Mouse (Mus musculus): ENCODE results near the gene Gli3. TPM values are rescaled to one million over a fixed set of nuclear protein-coding genes. Genes with fewer than 3 reads are reported as not detected.

The Gli3 gene
- total RNA-seq (2021): 1 to 10 TPM; 1.9 to 2.0 TPM

DNA sequence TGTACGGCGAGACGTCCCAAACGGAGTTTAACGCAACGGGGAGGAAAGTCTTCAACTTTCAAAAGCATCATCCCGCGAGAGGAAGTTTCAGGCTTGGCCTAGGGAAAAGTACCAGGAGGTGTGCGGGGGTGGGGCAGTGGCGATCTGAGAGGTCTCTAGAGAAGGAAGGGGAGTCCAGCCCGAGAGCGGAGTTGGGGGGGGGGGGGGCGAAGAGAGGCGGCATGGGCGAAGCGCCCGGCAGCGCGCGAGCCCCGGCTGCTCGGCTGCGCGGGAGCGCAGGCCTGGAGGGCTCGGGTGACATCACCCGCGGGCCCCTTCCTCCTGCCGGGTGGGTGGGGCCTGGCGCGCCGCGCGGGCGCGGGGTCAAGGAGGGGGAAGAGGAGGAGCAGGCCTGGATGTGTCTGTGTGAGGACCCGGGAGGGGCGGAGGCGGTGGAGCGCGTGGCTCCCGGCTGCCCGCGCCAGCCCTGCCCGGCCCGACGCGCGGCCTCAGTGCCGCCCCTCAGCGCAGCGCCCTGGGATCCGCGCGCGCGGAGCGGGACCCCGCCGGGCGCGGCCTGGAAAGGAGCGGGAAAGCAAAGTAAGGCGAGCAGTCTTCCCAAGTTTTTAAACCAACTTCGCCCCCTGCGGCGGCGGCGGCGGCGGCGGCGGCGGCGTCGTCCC is at the start of gene Gli3:
TSS of gene Gli3 (plus strand) at position 406 of the 662 bp plus-strand sequence.
- DNase-seq (ENCODE audit: low spot score): peak; percentile 68
- intact Hi-C loops (cut with DNase I): no loop called here

DNA sequence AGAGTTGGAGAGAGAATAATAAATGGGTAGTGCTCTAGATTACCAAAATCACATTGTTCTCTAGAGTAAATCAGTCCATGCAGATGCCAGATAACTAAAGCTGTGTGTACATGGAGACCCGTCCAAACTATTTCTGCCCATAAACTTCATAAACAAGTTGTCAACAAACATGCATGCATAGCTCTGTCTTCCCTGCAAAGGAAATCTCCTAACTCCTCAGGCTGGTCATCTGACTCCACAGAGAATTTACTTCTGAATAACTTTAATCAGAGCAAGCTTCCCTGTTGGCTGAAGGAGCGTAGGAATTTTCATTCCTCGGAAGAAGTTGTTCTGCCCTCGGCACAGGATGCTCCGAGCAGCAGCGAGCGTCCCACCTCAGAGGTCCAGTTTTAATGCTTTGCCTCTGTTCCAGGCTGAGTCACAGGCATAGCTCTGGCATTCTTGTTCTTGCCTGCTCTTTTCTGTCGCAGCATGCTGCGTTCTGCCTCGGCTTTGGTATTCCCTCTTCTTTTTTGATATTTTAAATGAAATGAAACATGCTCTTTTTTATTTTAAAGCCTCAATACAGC is 41.8 kb upstream of the Gli3 start:
- DNase-seq (ENCODE audit: low spot score): no peak

DNA sequence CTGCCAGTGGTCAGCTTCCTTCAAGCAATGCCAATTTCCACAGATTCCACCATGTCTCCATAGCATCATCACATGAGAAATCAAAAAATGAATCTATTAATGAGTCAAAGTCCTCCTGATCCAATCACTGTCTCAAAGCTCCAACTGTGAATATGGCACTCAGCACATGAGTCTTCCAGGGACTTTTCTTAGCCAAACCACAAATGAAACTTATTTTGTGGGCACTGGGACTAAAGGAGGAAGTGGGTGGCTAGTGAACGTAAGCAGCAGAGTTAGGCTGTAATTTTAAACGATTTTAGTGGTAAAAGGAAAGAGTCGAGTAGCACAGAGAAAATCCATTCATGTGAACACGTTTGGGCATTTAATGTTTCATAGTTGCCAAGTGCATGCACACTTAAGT is 21.0 kb upstream of the Gli3 start:
- no peak for DNase-seq (ENCODE audit: low spot score)
- intact Hi-C loops (cut with DNase I): no loop called here

More for the DNA sequence above, 41.8 kb upstream of the Gli3 start:
- intact Hi-C loops (cut with DNase I): no loop called here

DNA sequence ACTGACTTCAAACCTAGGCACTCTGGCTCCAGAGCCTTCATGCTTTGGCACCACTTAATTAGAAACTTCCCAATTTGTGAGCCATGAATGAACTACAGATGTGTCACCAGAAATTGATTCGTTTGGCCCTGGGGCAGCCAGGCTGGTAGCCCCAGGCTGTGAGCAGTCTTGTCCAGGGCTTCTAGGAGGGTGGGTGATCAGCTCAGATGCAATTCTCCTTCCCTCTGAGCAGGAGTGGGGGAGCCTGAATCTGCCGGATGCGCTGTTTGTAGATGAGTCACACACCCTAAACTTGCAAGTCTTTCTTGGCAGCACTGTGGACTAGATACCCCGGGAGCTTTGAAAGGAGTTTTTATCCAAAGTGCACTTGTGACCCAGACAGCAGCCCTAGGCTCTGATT is 18.7 kb upstream of the Gli3 start:
- intact Hi-C loops (cut with DNase I): no loop called here
- no peak for DNase-seq (ENCODE audit: low spot score)

DNA sequence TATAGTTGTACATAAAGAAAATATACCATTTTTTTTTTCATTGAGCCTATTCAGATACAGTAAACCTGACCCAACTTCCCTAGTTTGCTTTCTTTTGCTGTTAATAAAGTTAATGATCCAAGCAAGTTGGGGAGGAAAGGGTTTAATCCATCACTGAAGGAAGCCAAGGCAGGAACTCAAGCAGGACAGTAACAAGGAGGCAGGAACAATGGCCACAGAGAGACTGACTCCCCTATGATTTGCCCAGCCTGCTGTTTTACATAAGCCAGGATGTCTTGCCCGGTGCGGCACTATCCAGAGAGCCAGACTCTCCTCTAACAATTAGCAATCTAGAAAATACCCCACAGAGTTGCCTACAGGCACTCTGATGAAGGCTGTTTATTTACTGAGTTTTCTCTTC is 17.4 kb upstream of the Gli3 start:
- intact Hi-C loops (cut with DNase I): no loop called here
- no peak for DNase-seq (ENCODE audit: low spot score)

DNA sequence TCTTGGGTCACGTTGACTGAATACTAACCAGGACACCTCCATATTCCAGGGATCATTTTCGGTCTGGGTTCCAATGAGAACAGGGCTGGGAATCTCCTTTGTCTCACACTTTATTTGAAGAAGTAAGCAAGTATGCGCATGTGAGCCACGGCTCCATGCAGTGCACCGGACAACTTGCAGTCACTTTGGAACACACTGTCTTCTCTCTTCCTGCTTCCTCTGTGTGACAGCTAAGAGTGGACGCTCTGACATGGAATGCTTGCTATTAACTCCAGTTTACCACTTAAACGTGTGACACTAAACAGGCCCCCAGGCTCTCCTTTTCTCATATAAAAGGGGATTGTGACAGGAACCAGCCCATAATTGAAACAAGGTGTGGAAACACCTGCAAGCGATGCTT is 17.0 kb upstream of the Gli3 start:
- no peak for DNase-seq (ENCODE audit: low spot score)
- intact Hi-C loops (cut with DNase I): no loop called here

DNA sequence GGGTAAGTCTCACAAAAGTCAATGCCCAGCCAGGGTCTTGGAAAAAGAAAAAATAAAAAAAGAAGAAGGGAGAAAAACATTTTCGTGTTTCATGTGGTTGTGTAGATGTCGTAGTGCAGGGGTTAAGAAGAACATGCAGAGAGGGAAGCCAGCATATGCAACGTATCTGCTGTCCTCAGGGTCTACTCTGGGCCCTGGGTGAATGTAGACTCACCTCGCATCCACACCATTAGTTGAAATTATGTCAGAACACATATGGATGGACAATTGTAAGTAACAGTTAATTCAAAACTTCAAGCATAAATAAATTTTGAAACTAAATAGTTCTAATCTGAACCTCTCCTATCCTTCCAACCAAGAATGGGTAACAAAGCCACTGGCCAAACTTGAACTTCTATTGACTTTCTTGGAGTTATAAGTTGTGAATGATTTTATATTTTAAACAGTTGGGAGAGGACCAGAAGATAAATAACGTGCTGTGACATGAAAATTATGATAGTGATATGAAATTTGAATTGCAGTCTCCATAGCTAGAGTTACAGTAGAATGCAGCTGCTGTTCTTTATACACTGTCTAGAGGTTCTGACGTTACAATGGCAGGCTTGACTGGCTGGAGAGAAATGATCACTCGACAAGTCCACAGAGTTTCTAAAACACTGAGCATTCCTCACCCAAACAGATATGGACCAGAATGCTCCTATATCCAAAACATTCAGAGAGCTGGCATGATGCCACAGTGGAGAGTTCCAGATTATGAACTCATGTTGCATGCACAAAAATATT is 16.1 kb upstream of the Gli3 start:
- intact Hi-C loops (cut with DNase I): no loop called here
- DNase-seq (ENCODE audit: low spot score): no peak

DNA sequence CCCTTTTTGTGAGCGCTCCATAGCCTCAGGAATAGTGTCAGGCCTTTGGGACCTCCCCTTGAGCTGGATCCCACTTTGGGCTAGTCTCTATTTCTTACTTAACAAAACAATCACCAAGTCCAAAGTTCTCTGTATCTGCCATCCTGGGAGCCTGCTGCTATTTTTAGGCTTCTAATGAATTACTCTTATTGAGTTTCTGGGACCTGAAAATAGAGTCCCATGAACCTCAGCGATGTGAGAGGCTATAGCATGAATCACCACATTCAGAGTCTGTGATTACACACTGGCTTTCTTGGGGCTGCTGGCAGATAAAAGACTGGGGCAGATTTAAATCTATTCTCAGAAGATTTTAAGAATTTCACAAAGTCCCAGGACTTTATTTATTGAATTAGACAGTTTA is 12.1 kb upstream of the Gli3 start:
- DNase-seq (ENCODE audit: low spot score): no peak
- intact Hi-C loops (cut with DNase I): no loop called here

DNA sequence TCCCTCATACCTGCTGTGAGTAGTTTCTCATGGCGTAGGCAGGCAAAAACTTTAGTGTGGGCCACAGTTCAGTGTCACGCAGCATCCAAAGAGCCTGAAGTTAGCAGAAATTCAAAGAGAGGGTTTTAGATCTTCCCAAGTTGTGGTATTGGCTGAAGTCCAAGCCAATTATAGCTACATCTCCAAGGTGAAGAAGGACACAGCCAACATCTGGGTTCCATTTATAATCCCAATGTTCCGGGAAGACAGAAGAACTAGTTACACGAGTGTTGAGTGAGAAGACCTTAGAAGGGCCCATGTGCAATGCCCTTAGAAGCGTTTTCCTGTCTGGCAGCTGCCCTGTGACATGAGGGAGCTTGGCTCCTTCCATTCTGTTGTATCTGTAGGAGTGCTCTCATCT is 5.2 kb upstream of the Gli3 start:
- DNase-seq (ENCODE audit: low spot score): no peak
- intact Hi-C loops (cut with DNase I): no loop called here

DNA sequence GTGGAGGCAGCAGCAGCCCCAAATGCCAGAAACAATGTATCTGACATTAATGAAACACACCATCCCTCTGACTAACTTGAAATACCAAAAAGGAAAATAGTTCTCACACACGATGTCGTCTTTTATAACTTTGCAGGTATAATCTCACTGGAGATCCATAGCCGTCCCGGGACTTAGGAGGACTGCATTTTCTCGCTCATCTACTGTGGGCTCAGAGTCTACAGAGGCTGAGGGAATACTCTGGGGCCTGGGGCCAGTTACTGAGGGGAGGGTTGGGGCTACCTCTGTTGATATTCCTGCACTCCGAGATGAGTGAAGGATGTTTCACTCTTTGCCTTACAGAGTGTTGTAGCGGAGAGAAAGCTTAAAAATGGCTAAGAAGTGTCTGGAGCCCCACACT is 1.1 kb upstream of the Gli3 start:
- no peak for DNase-seq (ENCODE audit: low spot score)
- intact Hi-C loops (cut with DNase I): no loop called here

DNA sequence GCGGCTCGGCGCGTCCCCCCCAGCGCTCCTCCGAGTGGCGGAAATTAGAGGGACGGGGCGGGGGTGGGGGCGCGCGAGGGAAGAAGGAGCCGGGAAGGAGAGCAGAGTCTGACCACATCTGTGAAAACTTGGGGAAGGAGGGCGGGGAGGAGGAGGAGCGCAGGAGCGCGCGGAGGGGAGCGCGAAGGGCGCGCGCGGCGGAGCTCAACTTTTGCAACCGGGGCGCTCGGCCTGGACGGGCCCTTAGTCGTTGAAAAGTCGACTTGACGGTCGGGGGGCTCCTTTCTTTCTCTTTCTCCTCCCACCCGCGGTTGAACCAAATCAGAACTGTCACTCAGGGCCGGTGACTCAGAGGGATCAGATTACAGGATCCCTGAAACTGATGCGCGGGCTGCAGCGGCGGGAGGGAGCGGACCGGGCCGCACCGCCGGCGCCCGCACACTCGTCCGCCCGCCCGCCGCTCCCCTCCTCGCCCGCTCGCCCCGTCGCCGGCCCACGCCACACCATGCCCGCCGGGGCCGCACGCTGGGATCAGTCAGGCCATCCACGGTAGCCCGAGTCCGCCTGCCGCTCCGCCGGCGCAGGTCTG is 551 bp downstream of the Gli3 start:
- intact Hi-C loops (cut with DNase I): no loop called here

DNA sequence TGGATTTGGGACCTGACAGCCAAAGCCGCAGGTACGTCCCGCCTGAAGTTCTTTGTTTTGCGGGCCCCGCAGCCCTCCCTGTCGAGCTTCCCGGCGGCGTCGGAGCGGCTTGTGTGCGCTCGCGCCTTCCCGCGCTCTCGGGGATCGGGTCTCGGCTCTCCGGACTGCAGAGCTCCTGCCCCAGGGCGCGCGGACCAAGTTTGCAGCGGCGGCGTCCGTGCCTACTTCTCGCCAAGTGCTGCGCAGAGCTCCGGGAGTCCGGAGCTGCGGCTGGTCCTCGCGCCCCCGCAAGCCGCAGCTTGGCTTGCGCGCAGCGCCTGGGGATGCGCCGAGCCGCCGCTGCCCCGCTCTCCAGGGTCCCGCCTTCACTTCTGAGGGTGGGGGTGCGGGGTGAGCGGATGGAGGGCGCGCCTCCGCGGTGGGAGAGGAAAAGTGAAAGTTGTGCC is 1.1 kb downstream of the Gli3 start:
- intact Hi-C loops (cut with DNase I): no loop called here
- peak; percentile 28 for DNase-seq (ENCODE audit: low spot score)

More for the DNA sequence above, 551 bp downstream of the Gli3 start:
- DNase-seq (ENCODE audit: low spot score): peak; percentile 28

DNA sequence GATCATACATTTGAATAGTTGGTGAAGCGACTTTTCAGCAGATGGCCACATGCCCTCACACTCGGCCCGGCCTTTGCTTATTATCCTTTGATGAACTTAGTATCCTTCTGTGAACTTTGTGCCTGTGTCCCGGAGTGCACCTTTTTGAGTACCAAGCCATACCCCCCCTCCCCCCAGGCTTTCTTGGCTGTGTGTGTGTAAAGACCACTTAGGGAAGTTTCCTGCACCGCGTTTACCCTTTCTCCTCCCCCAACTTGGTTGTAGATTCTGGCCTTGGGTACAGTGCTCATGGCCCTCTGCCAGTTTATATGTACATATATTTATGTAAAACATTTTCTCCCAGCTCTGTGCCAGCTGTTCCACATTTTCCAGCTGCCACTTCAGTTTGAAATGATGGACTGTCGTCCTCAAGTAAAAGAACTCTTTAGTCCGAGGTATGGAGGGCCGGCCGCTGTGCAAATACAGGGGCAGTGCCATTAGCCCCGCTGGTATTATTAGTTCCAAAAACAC is 1.8 kb downstream of the Gli3 start:
- intact Hi-C loops (cut with DNase I): no loop called here
- DNase-seq (ENCODE audit: low spot score): no peak

DNA sequence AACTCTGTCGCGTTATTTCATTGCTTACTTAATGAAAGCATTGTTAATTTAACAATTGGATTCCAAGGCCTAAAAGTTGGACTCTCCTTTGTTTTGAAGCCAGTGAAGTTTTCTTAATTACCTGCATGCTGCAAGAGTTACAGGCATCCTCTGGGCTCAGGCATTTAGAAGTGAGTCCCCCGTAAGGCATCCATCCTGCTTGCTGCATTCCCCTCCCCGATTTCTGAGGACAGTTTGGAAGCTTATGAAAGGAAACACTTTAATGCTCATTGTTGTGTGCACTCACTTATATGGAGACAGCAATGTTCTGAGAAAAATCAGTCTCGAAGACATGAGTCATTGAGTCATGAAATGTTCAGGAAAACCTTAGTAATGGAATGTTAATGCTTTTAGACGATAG is 3.5 kb downstream of the Gli3 start:
- no peak for DNase-seq (ENCODE audit: low spot score)
- intact Hi-C loops (cut with DNase I): no loop called here

DNA sequence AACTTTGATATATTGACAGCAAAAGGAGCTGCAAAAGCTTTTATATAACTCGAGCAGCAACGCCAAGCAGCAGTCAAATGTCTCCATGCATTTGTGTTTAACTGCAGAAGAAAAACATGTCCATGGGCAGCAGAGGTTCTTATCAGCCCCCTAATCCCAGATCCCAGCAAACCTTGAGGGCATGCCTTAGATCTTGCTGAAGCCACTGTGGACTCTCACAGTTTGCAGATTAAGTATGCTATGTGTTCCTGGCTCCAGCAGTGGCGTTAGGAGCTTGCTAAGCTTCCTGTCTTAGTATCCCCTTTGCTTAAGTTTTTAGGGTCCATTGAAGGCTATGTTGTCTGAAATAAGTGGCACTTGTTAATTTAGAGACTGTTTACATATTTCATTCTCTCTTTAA is 4.4 kb downstream of the Gli3 start:
- DNase-seq (ENCODE audit: low spot score): no peak
- intact Hi-C loops (cut with DNase I): no loop called here

DNA sequence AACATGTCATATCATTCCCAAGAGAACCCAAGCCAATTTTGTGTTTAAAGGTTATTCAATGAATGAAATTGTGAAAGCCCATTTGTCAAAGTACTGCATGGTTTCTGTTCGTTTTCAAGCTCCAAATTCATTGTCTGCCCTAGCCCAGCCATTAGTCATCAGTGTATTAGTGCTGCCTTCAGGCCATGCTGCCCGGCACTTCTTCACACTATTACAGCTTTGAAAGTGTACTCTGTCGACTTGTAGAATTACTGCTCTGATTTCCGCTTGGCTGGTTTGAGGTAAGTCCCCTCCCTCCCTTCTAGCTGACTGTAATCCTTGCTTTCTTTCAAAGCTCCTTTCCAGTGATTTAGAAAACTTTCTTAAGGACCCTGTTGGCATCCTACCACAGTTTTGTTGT is 5.4 kb downstream of the Gli3 start:
- DNase-seq (ENCODE audit: low spot score): no peak
- intact Hi-C loops (cut with DNase I): no loop called here

DNA sequence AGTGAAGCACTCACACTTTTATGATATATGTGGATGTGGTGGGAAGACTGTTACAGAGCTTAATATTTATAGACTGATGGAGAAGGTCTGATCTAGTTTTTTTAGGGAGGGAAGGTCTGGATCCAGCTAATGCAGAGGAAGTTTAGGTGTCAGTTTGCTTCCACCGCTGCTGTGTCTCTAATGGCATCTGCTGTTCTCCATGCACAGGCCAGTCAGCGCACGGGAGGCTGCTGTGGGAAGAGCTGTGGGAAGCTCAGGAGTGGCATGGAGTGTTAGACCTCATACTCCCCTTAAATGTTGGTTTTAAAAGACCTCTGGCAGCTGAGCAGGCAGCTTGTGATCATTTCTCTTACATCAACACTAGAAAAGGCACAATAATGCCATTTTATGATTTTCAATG is 7.0 kb downstream of the Gli3 start:
- DNase-seq (ENCODE audit: low spot score): no peak
- intact Hi-C loops (cut with DNase I): no loop called here

DNA sequence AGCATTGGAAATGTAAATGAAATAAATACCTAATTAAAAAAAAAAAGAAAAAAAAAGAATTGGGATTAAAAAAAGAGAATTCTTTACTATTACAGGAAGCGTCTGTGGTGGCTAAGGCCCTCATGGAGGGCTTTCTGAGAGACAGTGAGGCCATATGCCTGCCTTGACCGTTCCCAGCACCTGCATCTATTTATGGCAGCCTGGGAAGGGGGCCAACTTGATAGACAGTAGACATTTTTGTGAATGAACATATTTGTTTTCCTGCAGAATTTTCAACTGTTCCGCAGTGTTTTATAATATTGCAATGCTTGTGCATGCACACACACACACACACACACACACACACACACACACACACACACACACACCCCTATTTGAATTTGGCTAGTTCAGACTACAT is 9.7 kb downstream of the Gli3 start:
- intact Hi-C loops (cut with DNase I): no loop called here
- DNase-seq (ENCODE audit: low spot score): no peak

DNA sequence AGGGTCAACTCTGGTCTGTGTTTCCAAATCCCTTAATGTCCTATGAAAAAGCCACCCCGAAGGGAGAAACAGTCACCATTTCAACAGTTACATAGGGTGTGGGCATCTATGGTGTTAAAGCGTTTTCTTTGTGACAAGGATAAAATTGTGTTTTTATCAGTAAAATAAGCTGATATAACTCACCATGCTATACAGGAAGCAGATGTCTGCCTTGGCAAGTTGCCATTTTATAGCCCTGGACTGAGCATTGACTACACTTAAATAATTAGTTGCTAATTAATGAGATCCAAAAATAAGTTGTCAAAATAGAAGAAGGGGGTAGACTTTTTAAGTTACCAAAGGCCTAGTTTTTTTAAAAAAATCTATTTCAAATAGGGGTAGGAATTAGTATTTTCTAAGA is 11.4 kb downstream of the Gli3 start:
- intact Hi-C loops (cut with DNase I): no loop called here
- no peak for DNase-seq (ENCODE audit: low spot score)

DNA sequence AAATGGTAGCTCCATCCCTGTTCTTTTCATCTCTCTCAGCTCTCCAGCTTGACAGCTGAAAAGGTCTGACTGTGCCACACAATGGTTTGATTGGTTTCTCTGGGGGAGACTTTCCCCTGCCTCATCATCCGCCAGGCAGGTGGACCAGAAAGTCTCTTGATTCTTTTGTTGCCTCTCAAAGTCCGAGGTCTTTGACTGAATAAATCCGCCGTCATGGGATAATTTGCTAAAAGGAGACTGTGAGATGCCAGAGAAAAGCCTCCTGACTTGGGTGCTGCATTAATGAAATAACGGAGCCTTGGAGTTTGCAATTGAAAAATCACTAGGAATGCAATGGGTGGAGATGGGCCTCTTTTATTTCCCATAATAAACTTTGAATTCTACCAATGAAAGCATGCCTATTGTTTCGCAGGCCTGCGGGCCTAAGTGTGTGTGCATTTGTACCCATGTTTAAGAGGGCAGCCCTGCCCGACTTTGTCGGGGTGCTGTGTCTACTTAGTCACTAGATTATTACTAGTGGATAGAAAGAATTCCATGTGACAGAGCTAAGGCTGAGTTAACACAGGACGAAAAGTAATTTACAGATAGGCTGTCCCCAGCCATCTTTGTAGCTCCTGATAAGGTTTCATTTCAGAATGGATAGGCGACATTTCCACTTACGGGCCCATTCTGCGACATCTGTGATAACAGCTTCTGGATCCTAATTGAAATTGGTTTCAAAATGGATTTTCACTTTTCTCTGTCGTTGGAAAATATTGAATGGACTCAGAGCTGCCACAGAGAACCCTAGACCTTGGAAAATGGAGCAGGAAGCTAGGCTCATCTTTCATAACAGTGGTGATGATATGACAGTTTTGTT is 23.2 kb downstream of the Gli3 start:
- intact Hi-C loops (cut with DNase I): no loop called here
- no peak for DNase-seq (ENCODE audit: low spot score)
